Mouse (Mus musculus) right cerebral cortex, postnatal 36 days (tissue): ENCODE results near the gene Tmco3.
A peak's percentile ranks its signal among the peaks of the same experiment; 100 is the strongest.
"Not testable (repeated sequence)": the region's sequence is repeated elsewhere in the genome, so short reads cannot be mapped to it uniquely, and the experiment has no call there.

Experiments
- DNase-seq, 2 experiments: peaks; one replicate each; pipeline ENCODE4 v3.0.0; 2022; ENCODE audit warnings: low spot score in 2 of 2, mixed read lengths in 1 of 2

The Tmco3 gene

GRCm38 (mm10) chr8:13306309-13306909 is 18.4 kb downstream of the Tmco3 start:
- DNase-seq, result no peak

- DNase-seq, result no peak
Measured at GRCm38 (mm10) chr8:13306916-13307315, 18.9 kb downstream of the Tmco3 start.

- DNase-seq, result no peak
Measured at GRCm38 (mm10) chr8:13314922-13315321, 26.9 kb downstream of the Tmco3 start.

- DNase-seq, result no peak
Measured at GRCm38 (mm10) chr8:13316671-13317070, 28.7 kb downstream of the Tmco3 start.

GRCm38 (mm10) chr8:13326598-13326997 is 38.6 kb downstream of the Tmco3 start:
- DNase-seq, result no peak

GRCm38 (mm10) chr8:13334671-13335070 is 46.7 kb downstream of the Tmco3 start:
- DNase-seq, result no peak

GRCm38 (mm10) chr8:13337245-13337644 is 49.3 kb downstream of the Tmco3 start:
- DNase-seq, result not testable (repeated sequence)

GRCm38 (mm10) chr8:13337678-13338077 is 49.7 kb downstream of the Tmco3 start:
- DNase-seq, result no peak

GRCm38 (mm10) chr8:13338255-13338860 is 50.4 kb downstream of the Tmco3 start, which contains the start of gene Tfdp1:
Tfdp1 (plus strand) TSS chr8:13338751.
- peak; percentile 72 to 80 for DNase-seq

- DNase-seq, result no peak
Measured at GRCm38 (mm10) chr8:13338901-13339645, 51.1 kb downstream of the Tmco3 start.

- no peak for DNase-seq
Measured at GRCm38 (mm10) chr8:13339646-13339990, 51.6 kb downstream of the Tmco3 start.

- no peak for DNase-seq
Measured at GRCm38 (mm10) chr8:13340650-13341049, 52.7 kb downstream of the Tmco3 start.

- DNase-seq, result no peak
Measured at GRCm38 (mm10) chr8:13342340-13342739, 54.4 kb downstream of the Tmco3 start.

- no peak for DNase-seq
Measured at GRCm38 (mm10) chr8:13343134-13343533, 55.1 kb downstream of the Tmco3 start.

GRCm38 (mm10) chr8:13350052-13350451 is 62.1 kb downstream of the Tmco3 start:
- DNase-seq, result no peak

GRCm38 (mm10) chr8:13351593-13351992 is 63.6 kb downstream of the Tmco3 start:
- DNase-seq, result no peak

- no peak for DNase-seq
Measured at GRCm38 (mm10) chr8:13352601-13353000, 64.6 kb downstream of the Tmco3 start.

GRCm38 (mm10) chr8:13353155-13353833 is 65.3 kb downstream of the Tmco3 start:
- no peak for DNase-seq

GRCm38 (mm10) chr8:13353883-13354282 is 65.9 kb downstream of the Tmco3 start:
- DNase-seq, result no peak

GRCm38 (mm10) chr8:13356221-13356620 is 68.2 kb downstream of the Tmco3 start:
- DNase-seq, result no peak

GRCm38 (mm10) chr8:13356681-13357080 is 68.7 kb downstream of the Tmco3 start:
- DNase-seq, result no peak

GRCm38 (mm10) chr8:13360213-13360612 is 72.2 kb downstream of the Tmco3 start:
- DNase-seq, result no peak
